Mouse (Mus musculus): ENCODE measurements around the gene Rapgef1.
A peak's percentile ranks its signal among the peaks of the same experiment; 100 is the strongest.

GRCm38 (mm10) chr2:29603930-29604329 lies 15.6 kb upstream of the Rapgef1 start:
- TF ChIP-seq CTCF (IDR thresholded peaks at IDR 0.05; ENCODE audit: control insufficient read depth, insufficient read depth, low read length), result peak; percentile 87
- no peak for TF ChIP-seq POLR2A (IDR thresholded peaks at IDR 0.05; ENCODE audit: borderline replicate concordance, control insufficient read depth, low read depth, low read length)
